Mouse (Mus musculus) embryonic facial prominence, embryonic 15.5 days (tissue): ENCODE results near the gene Gpd1l. TPM values are rescaled to one million over a fixed set of nuclear protein-coding genes. Genes with fewer than 3 reads are reported as not detected.

ENCODE experiments used
- ATAC-seq: fragments of 200-750 bp; cut with Nextera tagmentation; 2 replicates; pipeline ENCODE4 v1.8.0; 2017; ENCODE audit warnings: low read depth, moderate TSS enrichment; ENCODE audit not compliant: insufficient number of reproducible peaks, low FRiP score, low TSS enrichment
- H3K27ac ChIP-seq: fragments of 300-500 bp; sonication (generic); replicated peaks from 2 replicates; pipeline ENCODE4 v1.5.1; 2015; ENCODE audit warnings: mild to moderate bottlenecking, inconsistent platforms
- H3K27me3 ChIP-seq: fragments of 300-500 bp; sonication (generic); 2 replicates; pipeline ENCODE4 v1.6.1; 2015; ENCODE audit warnings: inconsistent platforms
- H3K36me3 ChIP-seq: fragments of 300-500 bp; sonication (generic); 2 replicates; pipeline ENCODE4 v1.6.1; 2015; ENCODE audit warnings: mild to moderate bottlenecking, inconsistent platforms
- H3K4me1 ChIP-seq: fragments of 300-500 bp; sonication (generic); 2 replicates; pipeline ENCODE4 v1.6.1; 2015; ENCODE audit warnings: inconsistent platforms
- H3K4me2 ChIP-seq: fragments of 300-500 bp; sonication (generic); replicated peaks from 2 replicates; pipeline ENCODE4 v1.6.1; 2015; ENCODE audit warnings: mild to moderate bottlenecking, inconsistent platforms
- H3K4me3 ChIP-seq: fragments of 300-500 bp; sonication (generic); replicated peaks from 2 replicates; pipeline ENCODE4 v1.5.1; 2015; ENCODE audit warnings: mild to moderate bottlenecking, inconsistent platforms
- H3K9ac ChIP-seq: fragments of 300-500 bp; sonication (generic); 2 replicates; pipeline ENCODE4 v1.6.1; 2015; ENCODE audit warnings: inconsistent platforms
- H3K9me3 ChIP-seq: fragments of 300-500 bp; sonication (generic); replicated peaks from 2 replicates; pipeline ENCODE4 v1.6.1; 2016; ENCODE audit warnings: inconsistent platforms
- WGBS: fragments of 180-500 bp; shearing (Covaris S2); methylation state at CpG from one replicate; pipeline ENCODE4 v1.1.7; 2015; 5-methylcytosine and 5-hydroxymethylcytosine counted together
- polyA plus RNA-seq: library from polyadenylated mRNA; unstranded; fragments of >200 nt; fragmentation: Nextera tagmentation; extraction: Ambion mirVana; gene quantifications from 2 replicates; pipeline ENCODE4 v1.2.1, GENCODE M21; 2015

Gpd1l gene
- polyA plus RNA-seq, 1 experiment from 2014 or later = 14.3 TPM

DNA sequence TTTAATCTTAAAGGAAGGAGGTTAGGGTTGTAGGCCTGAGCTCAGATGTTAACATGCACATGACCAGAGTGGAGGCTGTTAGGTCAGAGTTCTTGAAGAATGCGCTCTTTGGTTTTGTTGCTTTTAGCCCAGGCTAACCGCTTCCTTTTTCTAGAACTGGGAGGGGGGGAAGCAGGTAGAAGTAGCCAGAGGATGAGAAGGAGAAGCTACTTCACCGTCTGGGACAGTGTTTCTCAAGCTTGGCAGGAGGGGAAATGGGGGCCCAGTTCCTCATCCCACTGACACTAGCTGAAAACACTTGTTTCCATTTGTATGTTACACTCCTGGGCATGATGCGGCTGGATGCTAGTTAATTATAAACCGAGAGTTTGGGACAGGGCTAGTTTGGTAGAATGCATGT is 8.2 kb downstream of the Gpd1l start:
- H3K4me2 ChIP-seq = no peak overlapping the region
- WGBS = 85% methylated on average over 5 of the region's 5 CpGs
- no peak for ATAC-seq
- H3K9me3 ChIP-seq = no peaks in the 10 kb centered on the region
- H3K9ac ChIP-seq = no peak overlapping the region
- H3K27me3 ChIP-seq = no peaks in the 10 kb centered on the region
- no peak overlapping the region for H3K4me3 ChIP-seq
- no peaks in the 10 kb centered on the region for H3K36me3 ChIP-seq
- no peak overlapping the region for H3K27ac ChIP-seq
- H3K4me1 ChIP-seq = peaks cover 15% of the 10 kb centered on the region

GRCm38 (mm10) chr9:114925039-114925438 is 8.7 kb downstream of the Gpd1l start:
- Histone ChIP-seq H3K4me1 (peaks cover 20% of the 10 kb centered on the region), H3K27me3 (no peaks in the 10 kb centered on the region), H3K9ac (no peak overlapping the region), H3K4me3 (no peak overlapping the region), H3K9me3 (no peaks in the 10 kb centered on the region), H3K36me3 (no peaks in the 10 kb centered on the region), H3K4me2 (no peak overlapping the region), H3K27ac (no peak overlapping the region)
- no peak for ATAC-seq
- 75% methylated on average over 10 of the region's 10 CpGs for WGBS

DNA sequence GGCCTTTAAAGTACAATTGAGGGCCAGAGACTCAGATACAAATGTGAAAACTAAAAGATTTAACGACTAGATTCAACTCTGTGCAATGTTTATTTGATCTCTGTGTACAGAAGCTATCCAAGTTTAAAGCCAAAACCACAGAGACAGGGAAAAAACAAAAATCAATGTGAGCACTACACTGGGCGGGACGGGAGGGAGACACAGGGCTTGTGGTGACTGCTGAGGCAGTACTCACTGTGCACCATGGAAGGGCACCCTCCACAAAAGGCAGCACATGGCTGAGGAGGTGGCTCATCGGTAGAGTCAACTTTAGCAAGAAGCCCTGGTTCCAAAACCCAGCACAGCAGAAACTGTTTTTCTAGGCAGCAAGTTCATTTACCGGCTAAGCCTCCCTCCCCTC is 9.3 kb downstream of the Gpd1l start:
- no peak overlapping the region for H3K4me2 ChIP-seq
- H3K9ac ChIP-seq = no peak overlapping the region
- no peak overlapping the region for H3K4me3 ChIP-seq
- H3K9me3 ChIP-seq = no peaks in the 10 kb centered on the region
- H3K27me3 ChIP-seq = no peaks in the 10 kb centered on the region
- ATAC-seq = 0 out of 2 replicates have a peak, but pooled peaks have one; percentile 52
- 0 out of 2 replicates have a peak overlapping the region, but pooled peaks have one; percentile 39 for H3K27ac ChIP-seq
- peaks cover 23% of the 10 kb centered on the region for H3K4me1 ChIP-seq
- no peaks in the 10 kb centered on the region for H3K36me3 ChIP-seq
- 39% methylated on average over 5 of the region's 5 CpGs for WGBS

DNA sequence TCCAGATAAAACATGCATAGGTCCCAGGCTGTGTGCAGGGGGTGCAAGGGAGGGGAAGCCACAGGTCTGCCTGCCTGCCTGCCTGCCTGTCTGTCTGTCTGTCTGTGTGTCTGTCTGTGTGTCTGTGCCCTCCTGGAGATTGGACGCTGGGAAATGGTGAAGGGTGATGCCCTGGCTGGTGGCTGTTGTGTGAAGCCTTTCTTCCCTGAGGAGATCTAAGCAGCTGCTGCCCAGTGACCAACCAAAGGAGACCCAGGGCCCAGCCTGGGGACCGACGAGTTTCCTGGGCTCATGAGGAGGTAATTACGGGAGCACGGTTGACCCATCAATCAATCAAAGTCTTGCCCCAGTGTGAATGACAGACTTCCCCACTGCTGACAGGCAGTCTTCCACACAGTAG is 11.6 kb downstream of the Gpd1l start:
- no peaks in the 10 kb centered on the region for H3K9me3 ChIP-seq
- no peak overlapping the region for H3K9ac ChIP-seq
- H3K36me3 ChIP-seq = 0 out of 2 replicates have a peak, but pooled peaks cover 2% of the 10 kb centered on the region
- no peak for ATAC-seq
- no peaks in the 10 kb centered on the region for H3K27me3 ChIP-seq
- H3K4me2 ChIP-seq = no peak overlapping the region
- 70% methylated on average over 5 of the region's 5 CpGs for WGBS
- H3K4me1 ChIP-seq = peaks cover 23% of the 10 kb centered on the region
- H3K4me3 ChIP-seq = no peak overlapping the region
- no peak overlapping the region for H3K27ac ChIP-seq

DNA sequence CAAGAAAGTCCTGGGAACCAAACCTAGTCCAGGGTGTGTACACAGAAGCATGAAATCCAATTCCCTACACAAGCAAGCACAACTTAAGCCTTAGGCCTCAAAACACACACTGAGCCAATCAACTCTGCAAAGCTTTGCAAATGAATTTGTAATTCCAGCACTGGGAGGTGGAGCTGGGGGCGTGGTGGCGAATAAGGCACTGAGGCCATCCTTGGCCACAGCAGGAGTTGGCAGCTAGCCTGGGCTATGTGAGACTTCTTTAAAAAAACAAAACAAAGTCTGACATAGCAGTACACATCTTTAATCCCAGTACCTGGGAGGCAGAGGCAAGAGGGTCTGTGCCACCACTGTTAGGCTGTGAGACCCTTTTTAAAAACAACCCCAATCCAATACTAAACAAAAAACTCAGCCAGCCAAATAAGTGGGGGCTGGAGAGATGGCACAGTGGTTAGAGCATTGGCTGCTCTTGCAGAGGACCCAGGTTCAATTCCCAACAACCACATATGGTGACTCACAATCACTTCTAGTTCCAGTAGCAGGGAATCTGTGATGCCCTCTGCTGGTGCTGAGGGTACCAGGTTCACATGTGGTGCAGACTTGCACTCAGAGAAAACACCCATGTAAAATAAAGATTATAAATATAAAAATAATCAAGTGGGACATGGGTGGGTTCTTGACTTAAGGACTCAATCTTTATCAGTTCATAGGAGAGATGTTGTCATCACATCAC is 12.3 kb downstream of the Gpd1l start:
- 48% methylated on average over 2 of the region's 2 CpGs for WGBS
- no peak overlapping the region for H3K4me2 ChIP-seq
- H3K4me1 ChIP-seq = peaks cover 23% of the 10 kb centered on the region
- H3K36me3 ChIP-seq = peaks cover 9% of the 10 kb centered on the region
- H3K27ac ChIP-seq = no peak overlapping the region
- no peaks in the 10 kb centered on the region for H3K9me3 ChIP-seq
- H3K4me3 ChIP-seq = no peak overlapping the region
- no peaks in the 10 kb centered on the region for H3K27me3 ChIP-seq
- H3K9ac ChIP-seq = no peak overlapping the region
- no peak for ATAC-seq

- ATAC-seq = no peak
- peak overlapping the region; percentile 39; the same call in 1 of the 2 replicates for H3K27ac ChIP-seq
- H3K9me3 ChIP-seq = no peaks in the 10 kb centered on the region
- 54% methylated on average over 9 of the region's 9 CpGs for whole genome bisulfite sequencing
- no peaks in the 10 kb centered on the region for H3K27me3 ChIP-seq
- H3K4me1 ChIP-seq = peaks cover 23% of the 10 kb centered on the region
- H3K36me3 ChIP-seq = peaks cover 11% of the 10 kb centered on the region
- no peak overlapping the region for H3K4me3 ChIP-seq
- no peak overlapping the region for H3K9ac ChIP-seq
- H3K4me2 ChIP-seq = no peak overlapping the region
Measured at GRCm38 (mm10) chr9:114920569-114920968, 13.2 kb downstream of the Gpd1l start.

GRCm38 (mm10) chr9:114912680-114913649 is 20.8 kb downstream of the Gpd1l start:
- WGBS = 50% methylated on average over 18 of the region's 18 CpGs
- H3K27me3 ChIP-seq = no peaks in the 10 kb centered on the region
- no peak overlapping the region for H3K27ac ChIP-seq
- no peak overlapping the region for H3K4me3 ChIP-seq
- H3K9me3 ChIP-seq = no peaks in the 10 kb centered on the region
- no peak overlapping the region for H3K9ac ChIP-seq
- H3K4me1 ChIP-seq = no peaks in the 10 kb centered on the region
- no peak for ATAC-seq
- peaks cover 16% of the 10 kb centered on the region for H3K36me3 ChIP-seq
- H3K4me2 ChIP-seq = no peak overlapping the region

GRCm38 (mm10) chr9:114907509-114907908 is 26.3 kb downstream of the Gpd1l start:
- 55% methylated on average over 7 of the region's 7 CpGs for WGBS
- Histone ChIP-seq H3K4me1 (no peaks in the 10 kb centered on the region), H3K36me3 (no peaks in the 10 kb centered on the region), H3K9ac (no peak overlapping the region), H3K27ac (no peak overlapping the region), H3K27me3 (no peaks in the 10 kb centered on the region), H3K4me3 (no peak overlapping the region), H3K9me3 (no peaks in the 10 kb centered on the region), H3K4me2 (no peak overlapping the region)
- no peak for ATAC-seq

DNA sequence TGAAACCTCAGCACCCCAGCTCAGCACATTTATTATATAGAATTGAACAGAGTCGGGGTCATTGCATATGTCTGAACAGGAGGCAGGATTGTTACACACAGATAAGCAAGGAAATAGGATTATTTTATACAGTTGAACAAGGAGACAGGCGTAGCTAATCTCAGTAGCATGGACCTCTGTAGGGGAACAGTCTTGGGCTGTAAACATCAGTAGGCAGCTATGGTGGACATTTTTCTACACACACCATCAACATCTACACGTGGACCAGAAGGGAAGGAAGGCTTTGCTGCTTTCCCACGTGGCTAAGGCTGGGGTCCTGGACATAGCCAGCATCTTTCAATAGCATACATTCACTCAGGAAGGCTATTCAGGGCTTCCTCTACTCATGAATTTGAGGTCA is 37.9 kb downstream of the Gpd1l start:
- ATAC-seq = no peak

DNA sequence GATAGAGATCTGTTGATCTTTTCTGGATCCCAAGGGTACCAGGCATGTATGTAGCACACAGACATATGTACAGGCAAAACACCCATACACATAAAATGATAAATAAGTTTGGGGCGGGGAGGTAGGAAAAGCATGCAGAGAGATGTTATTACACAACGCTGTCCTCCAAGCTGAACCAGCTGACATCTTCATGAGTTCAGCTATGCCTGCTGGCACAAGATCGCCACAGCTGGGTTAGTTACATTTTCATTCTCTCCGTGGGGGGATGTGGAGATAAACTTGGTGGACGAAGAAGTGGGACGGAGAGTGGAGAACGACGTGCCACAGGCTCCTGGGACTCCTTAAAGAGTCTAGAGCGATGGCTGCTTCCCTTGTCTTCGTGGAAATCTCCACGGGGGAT is 40.8 kb downstream of the Gpd1l start:
- Histone ChIP-seq H3K9ac (no peak overlapping the region), H3K4me1 (no peaks in the 10 kb centered on the region), H3K27me3 (no peaks in the 10 kb centered on the region), H3K9me3 (no peaks in the 10 kb centered on the region), H3K27ac (no peak overlapping the region), H3K36me3 (no peaks in the 10 kb centered on the region), H3K4me2 (no peak overlapping the region), H3K4me3 (no peak overlapping the region)
- no peak for ATAC-seq
- WGBS = 78% methylated on average over 11 of the region's 11 CpGs

More for the DNA sequence above, 37.9 kb downstream of the Gpd1l start:
- Histone ChIP-seq H3K9ac (no peak overlapping the region), H3K27ac (no peak overlapping the region), H3K27me3 (no peaks in the 10 kb centered on the region), H3K36me3 (no peaks in the 10 kb centered on the region), H3K9me3 (no peaks in the 10 kb centered on the region), H3K4me2 (no peak overlapping the region), H3K4me3 (no peak overlapping the region), H3K4me1 (no peaks in the 10 kb centered on the region)
- WGBS = 80% methylated on average over 4 of the region's 4 CpGs

GRCm38 (mm10) chr9:114890377-114890776 is 43.4 kb downstream of the Gpd1l start:
- no peak overlapping the region for H3K27ac ChIP-seq
- H3K27me3 ChIP-seq = no peaks in the 10 kb centered on the region
- H3K36me3 ChIP-seq = no peaks in the 10 kb centered on the region
- H3K4me1 ChIP-seq = peaks cover 11% of the 10 kb centered on the region; the same call in 1 of the 2 replicates
- 36% methylated on average over 7 of the region's 7 CpGs for WGBS
- H3K4me2 ChIP-seq = no peak overlapping the region
- no peaks in the 10 kb centered on the region for H3K9me3 ChIP-seq
- H3K4me3 ChIP-seq = no peak overlapping the region
- no peak overlapping the region for H3K9ac ChIP-seq
- ATAC-seq = no peak
